Mouse (Mus musculus) MEL (cell line): Measurements from ENCODE around the gene Dgat2.

Source experiments
- CHD1 ChIP-seq: IDR thresholded peaks from 2 replicates; pipeline ENCODE4 v1.6.1; 2012; ENCODE audit warnings: low read depth, mild to moderate bottlenecking, inconsistent platforms, low read length, improper control_type of control experiment
- CTCF ChIP-seq, 3 experiments: IDR thresholded peaks in 2 of 3; conservative IDR thresholded peaks in 1 of 3; 2 replicates each; pipeline ENCODE4 v1.5.1; 2011 to 2012; ENCODE audit warnings: low read length in 3 of 3, low read depth in 2 of 3, mild to moderate bottlenecking in 2 of 3, improper control_type of control experiment in 1 of 3, inconsistent platforms in 1 of 3, mixed read lengths in 1 of 3, moderate library complexity in 1 of 3; ENCODE audit not compliant: control insufficient read depth in 1 of 3, insufficient read depth in 1 of 3, poor library complexity in 1 of 3, severe bottlenecking in 1 of 3
- ELF1 ChIP-seq: IDR thresholded peaks from 2 replicates; pipeline ENCODE4 v1.6.1; 2014; ENCODE audit warnings: low read depth, mild to moderate bottlenecking, inconsistent platforms, low read length, improper control_type of control experiment, moderate library complexity
- EP300 ChIP-seq, 2 experiments: IDR thresholded peaks; 2 replicates each; pipeline ENCODE4 v1.6.1; 2011; ENCODE audit warnings: improper control_type of control experiment in 2 of 2, low read length in 2 of 2, low read depth in 1 of 2, mild to moderate bottlenecking in 1 of 2
- GATA1 ChIP-seq: IDR thresholded peaks from 2 replicates; pipeline ENCODE4 v1.6.1; 2011; ENCODE audit warnings: low read depth, low read length, improper control_type of control experiment
- HCFC1 ChIP-seq: IDR thresholded peaks from 2 replicates; pipeline ENCODE4 v1.6.1; 2012; ENCODE audit warnings: low read depth, mild to moderate bottlenecking, inconsistent platforms, low read length, improper control_type of control experiment, moderate library complexity
- MAFK ChIP-seq: IDR thresholded peaks from 2 replicates; pipeline ENCODE4 v1.6.1; 2011; ENCODE audit warnings: low read depth, mild to moderate bottlenecking, low read length, improper control_type of control experiment, borderline replicate concordance
- MYC ChIP-seq: IDR thresholded peaks from 2 replicates; pipeline ENCODE4 v1.6.1; 2011; ENCODE audit warnings: low read depth, mild to moderate bottlenecking, low read length, improper control_type of control experiment, moderate library complexity
- POLR2A ChIP-seq, 2 experiments: IDR thresholded peaks; 2 replicates each; pipeline ENCODE4 v1.6.1; 2011 to 2012; ENCODE audit warnings: low read length in 2 of 2, mild to moderate bottlenecking in 2 of 2, control low read depth in 1 of 2, improper control_type of control experiment in 1 of 2, low read depth in 1 of 2, moderate library complexity in 1 of 2; ENCODE audit not compliant: control insufficient read depth in 1 of 2, insufficient read depth in 1 of 2, poor library complexity in 1 of 2
- ZNF384 ChIP-seq: IDR thresholded peaks from 2 replicates; pipeline ENCODE4 v1.6.1; 2012; ENCODE audit warnings: low read depth, mild to moderate bottlenecking, inconsistent platforms, low read length, improper control_type of control experiment

- TF ChIP-seq CTCF (IDR thresholded peaks at IDR 0.05 in 2 of 3, conservative IDR thresholded peaks at IDR 0.05 in 1 of 3; ENCODE audit: control insufficient read depth in 1 of 3, insufficient read depth in 1 of 3, low read depth in 2 of 3, low read length in 3 of 3, poor library complexity in 1 of 3, severe bottlenecking in 1 of 3), result no peak
- TF ChIP-seq POLR2A (IDR thresholded peaks at IDR 0.05; ENCODE audit: control insufficient read depth in 1 of 2, insufficient read depth in 1 of 2, low read depth in 1 of 2, low read length in 2 of 2, poor library complexity in 1 of 2), result no peak
- TF ChIP-seq ELF1, result no peak
- TF ChIP-seq GATA1, result no peak
- TF ChIP-seq MAFK, result no peak
- TF ChIP-seq CHD1, result no peak
- TF ChIP-seq EP300 (IDR thresholded peaks at IDR 0.05; ENCODE audit: low read depth in 1 of 2, low read length in 2 of 2), result no peak
- no peak for TF ChIP-seq HCFC1
- TF ChIP-seq ZNF384, result no peak
- no peak for TF ChIP-seq MYC
These were observed 3.2 kb downstream of the Dgat2 start for GRCm38 (mm10) chr7:99179271-99179670.
